Mouse (Mus musculus) kidney, adult 11 months (tissue): Measurements from ENCODE around the gene Gm28374.
"Not testable (repeated sequence)": the region's sequence is repeated elsewhere in the genome, so short reads cannot be mapped to it uniquely, and the experiment has no call there.

ENCODE experiments used
- DNase-seq: peaks from one replicate; pipeline ENCODE4 v3.0.0; 2022

The Gm28374 gene

DNA sequence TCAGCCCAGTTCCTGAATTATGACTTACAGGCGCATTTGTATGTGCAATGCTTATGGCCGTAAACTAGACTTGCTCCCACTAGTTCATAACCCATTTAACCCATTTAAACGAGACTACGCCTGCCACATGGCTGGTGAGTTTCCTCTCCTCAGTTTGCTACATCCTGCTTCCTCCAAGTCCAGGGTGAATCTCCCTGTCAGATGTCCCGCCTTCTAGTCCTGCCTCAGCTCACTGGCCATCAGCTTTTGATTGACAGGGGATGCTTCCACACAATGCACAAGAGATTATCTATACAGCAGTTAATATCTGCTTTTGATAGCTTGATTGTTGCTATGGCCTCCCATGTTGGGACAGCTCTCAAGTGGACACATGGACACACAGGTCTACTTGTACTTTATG is 27.8 kb downstream of the Gm28374 start:
- no peak for DNase-seq

DNA sequence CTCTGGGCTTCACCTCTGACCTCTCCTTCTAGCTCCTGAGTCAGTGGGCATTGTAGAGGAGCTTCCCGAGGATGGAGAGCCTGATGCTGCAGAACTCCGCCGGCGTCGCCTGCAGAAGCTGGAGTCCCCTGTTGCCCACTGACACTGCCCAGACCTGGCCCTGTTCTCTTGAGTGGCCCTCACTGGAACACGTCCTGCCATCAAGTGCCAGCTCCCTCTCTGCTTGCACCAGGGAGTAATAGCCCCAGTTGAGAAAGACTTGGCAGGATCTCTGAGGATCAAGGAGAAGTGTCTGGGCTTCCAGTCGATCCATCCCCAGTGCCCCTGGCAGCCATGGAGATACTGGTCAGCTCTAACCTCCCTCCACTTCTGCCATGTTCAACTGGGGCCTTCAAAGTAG is 29.5 kb downstream of the Gm28374 start:
- peak; percentile 6 for DNase-seq

DNA sequence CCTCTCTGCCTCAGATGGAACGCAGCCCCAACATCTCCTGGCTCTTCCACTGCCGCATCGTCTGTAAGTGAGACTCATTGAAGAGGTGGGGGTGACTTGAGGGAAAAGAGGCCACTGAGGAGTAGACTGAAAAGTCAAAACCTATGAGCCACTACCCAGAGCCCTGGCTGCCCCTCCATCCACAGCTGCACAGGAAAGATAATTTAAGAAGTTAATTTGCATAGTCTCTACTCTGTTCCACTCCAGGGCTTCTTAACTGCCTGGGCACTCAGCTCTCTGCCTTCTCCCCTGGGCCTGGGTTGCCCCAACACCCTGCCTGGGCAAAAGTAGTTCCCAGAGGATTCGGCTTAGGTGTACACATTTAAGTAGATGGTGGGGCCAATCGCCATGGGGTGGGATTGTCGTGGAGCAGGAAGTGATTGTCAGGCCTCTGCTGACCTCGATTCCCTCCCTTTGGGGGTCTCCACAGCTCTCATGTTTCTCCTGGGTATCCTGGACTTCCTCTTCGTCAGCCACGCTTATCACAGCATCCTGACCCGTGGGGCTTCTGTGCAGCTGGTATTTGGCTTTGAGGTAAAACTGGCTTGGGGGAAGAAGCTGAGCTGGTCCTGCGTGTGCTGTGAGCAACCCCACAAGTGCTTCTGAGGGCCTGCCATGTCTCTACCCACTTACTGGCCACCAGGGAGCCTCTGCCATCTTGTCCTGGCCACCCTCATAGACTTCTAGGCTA is 33.2 kb downstream of the Gm28374 start:
- DNase-seq, result peak; percentile 8

- DNase-seq, result peak; percentile 23
Measured at GRCm38 (mm10) chr19:6047899-6048166, 34.2 kb downstream of the Gm28374 start.

DNA sequence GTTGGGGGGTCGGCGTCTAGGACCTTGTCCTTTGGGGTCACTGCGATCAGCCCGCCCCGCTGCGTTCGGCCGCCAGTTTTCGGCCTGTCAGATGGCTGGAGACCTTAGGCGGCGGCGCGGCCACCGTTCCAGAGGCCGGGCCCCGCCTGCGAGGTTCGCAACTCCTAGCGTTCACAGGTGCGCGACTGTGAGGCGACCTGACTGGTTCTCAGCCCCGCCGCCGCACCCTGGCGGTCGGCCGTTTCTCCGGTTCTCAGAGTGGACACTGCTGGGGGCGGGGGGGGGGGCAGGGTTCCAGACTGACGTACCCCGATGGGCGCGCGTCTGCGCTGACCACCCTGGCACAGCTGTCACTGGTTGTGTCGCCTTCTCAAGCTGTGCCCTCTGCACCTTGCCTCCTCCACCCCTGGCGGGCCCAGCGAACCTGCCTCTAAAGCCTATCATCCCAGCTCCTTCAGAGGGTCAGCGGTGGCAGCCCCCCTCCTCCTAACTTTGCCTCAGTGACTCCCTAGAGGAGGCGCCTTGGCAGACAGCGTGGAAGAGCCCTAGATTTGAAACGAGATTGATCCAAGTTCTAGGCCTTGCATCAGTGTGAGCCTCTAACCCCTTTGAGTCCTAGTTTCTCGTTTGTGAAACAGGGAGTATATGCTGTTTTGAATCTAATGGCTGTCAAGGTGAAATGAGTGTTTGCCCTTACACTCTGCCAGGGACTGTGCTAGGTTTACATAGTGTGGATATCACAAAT is 34.7 kb downstream of the Gm28374 start:
- DNase-seq, result peak; percentile 23

- peak; percentile 95 for DNase-seq
Measured at GRCm38 (mm10) chr19:6046294-6047153, 35.5 kb downstream of the Gm28374 start, which contains the start of gene Syvn1. TSS of gene Syvn1 (plus strand) at chr19:6046576.

DNA sequence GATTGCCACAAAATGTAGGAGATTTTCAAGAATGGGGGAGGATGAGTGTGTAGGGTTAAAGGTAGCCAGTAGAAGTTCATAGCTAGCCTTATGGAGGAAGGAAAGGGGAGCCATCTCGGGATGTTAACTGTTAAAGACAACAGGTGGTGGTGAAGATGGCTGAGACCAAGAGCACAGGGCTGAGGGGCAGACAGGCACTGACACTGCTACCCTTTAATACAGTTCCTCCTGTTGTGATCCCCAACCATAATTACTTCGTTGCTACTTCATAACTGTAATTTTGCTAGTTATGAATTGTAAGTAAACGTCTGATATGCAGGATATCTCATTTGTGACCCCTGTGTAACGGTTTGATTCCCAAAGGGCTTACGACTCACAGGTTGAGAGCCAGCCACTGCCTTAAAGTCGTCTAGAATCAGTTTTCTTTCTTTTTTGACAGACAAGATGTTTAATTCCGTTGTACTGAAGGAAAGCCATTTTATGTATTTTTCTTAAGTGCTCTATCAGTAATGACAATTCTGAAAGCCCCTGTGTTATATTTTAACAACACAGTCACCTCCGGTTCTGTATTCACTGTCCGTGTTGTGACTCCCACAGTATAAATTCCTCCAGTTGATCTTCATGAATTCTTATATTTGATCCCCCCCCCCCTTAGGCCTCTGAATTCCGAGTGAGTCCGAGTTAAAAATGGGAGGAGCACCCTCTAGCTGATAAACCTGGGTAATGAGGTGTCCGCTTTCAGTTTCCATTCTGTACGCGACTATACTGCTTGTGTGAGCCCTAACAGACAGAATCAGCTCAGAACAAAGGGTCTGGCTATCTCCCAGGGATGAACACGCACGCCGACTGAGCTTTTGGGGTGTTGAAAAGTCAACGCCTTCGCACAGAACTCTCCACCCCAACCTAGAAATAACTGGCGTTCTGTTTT is 36.4 kb downstream of the Gm28374 start:
- no peak for DNase-seq

DNA sequence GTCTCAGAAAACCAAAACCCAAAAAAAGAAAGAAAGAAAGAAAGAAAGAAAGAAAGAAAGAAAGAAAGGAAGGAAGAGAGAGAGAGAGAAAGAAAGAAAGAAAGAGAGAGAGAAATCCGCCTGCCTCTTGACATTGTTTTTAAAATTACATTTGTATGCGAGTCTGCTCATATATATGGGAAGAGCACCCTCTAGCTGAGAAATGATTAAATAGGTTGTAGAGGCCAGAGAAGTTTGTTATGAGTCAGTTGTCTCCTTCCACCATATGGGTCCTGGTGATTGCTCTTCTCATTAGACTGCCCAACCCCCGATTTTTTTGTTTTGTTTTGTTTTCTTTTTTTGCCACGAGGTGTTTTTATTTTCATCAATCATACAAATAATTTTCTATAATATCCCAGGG is 38.0 kb downstream of the Gm28374 start:
- not testable (repeated sequence) for DNase-seq

DNA sequence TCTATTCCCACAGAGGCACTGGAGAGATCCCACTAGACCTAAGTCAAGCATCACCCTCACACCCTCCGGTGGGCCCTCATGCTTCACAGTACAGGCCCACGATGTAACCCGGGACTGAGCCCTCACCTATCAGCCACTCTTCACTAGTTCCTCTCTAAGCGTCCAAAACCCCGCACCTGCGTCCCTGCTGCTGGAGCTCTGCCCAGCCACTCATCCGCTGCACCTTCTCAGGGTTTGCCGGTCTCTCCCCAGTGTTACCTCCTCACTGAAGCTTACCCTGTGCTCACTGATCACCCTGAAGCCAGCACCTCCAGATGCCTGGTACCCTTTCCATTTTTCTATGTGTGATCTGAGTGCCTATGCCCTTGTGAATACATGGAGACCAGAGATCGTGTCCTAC is 39.8 kb downstream of the Gm28374 start:
- DNase-seq, result peak; percentile 4

GRCm38 (mm10) chr19:6040002-6040401 is 42.1 kb downstream of the Gm28374 start:
- DNase-seq, result no peak

GRCm38 (mm10) chr19:6038326-6038725 is 43.7 kb downstream of the Gm28374 start:
- DNase-seq, result no peak

DNA sequence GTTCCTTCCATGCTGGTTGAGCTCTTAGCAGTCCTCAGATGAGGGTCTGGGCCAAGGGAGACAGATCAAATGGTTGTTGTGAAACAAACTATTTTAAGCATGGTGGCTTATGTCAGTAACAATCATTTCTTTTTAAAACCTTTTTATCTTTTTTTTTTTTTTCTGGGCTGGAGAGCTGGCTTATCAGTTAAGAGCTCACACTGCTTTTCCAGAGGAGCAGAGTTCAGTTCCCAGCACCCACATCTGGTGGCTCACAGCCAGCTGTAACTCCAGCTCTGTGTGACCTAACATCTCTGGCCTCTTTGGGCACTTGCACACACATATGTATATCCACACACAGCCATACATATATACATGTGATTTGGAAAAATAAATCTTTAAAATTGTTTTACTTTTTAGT is 44.4 kb downstream of the Gm28374 start:
- no peak for DNase-seq

DNA sequence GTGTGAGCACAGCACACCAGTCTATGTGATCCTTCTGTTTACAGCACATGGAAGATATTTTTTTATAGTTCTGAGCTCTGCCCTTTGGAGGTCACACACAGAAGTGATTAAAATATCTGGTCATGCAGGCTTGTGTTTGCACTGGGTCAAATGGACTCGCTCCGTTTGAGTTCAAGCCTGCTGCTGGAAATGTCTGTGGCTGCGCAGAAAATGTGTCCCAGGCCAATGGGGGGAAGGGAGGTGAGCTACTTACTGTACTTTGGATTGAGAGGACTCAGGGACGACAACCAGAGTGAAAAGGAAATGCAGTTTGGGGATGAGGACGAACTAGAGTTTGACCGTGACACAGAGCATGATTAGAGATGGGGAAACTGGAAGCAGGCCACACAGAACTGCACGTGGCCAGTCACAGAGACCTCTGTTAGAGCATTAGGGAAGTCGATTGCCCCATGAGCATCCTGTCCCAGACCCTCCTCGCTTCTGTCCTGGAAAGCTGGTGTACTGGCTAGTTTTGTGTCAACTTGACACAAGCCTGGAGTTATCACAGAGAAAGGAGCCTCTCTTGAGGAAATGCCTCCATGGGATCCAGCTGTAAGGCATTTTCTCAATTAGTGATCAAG is 46.0 kb downstream of the Gm28374 start:
- no peak for DNase-seq

DNA sequence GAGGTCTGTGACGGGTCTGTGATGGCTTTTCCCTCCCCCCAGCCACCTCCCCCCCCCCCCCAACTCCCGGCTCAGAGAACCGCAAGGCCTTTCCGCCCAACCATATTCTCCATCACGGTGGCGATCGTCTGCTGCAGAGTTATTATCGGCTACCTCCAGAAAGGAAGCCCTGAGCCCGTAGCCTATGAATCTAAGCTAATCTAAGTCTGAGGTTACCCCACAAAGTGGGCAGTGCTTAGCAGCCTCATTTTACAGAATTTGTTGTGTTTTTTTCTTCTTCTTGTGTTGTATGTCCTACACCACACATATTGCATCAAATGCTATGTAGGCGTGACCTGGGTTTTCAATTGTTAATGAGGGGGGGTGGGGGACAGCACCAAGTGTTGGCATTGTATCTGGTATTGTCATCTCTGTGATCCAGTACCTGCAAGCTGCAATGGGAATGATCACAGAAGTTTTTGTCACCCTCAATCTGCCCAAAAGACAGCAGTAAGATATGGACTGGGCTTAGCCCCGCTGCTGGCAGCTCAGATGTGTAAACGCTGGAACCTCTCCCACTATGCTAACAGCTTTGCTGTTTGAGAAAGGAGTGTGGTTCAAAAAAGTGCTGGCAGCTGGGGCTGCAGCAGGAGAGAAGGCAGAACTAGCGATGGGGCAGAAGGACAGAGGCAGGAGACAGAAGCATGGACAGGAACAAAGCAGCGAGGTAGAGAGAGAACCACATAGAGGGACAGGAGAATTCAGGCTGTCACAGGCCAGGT is 51.4 kb downstream of the Gm28374 start:
- DNase-seq, result no peak

DNA sequence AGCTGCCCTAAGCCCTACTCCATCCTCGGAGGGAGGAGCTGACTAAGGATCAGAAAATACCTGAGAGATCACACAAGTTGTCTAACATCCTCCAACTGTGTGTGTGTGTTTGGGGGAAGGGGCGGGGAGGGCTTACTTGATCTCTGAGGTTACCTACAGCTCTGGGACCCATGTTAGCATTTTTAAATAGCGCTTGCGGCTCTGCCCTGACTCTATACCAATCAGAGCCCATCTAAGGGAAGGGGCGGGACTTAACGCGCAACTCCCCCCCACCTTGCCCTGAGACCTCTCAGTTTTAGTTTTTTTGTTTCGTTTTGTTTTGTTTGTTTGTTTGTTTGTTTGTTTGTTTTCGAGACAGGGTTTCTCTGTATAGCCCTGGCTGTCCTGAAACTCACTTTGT is 52.6 kb downstream of the Gm28374 start:
- DNase-seq, result no peak

DNA sequence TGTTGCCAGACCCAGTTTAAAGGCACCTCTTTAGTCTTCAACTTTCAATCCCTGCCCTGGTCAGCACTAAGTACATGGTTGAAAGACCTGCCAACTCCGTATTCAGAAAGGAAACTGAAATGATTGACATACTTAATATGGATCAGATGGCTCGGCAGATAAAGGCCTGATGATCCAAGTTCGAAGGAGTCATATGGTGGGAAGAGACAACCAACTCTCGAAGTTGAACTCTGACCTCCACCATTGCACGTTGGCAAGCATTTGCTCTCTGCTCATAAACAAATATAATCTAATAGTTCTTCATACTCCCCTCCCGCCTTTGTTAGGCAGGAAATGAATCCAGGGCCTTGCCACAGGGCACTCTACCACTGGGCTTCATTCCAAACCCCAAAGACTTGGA is 53.1 kb downstream of the Gm28374 start:
- no peak for DNase-seq
